Mouse (Mus musculus): ENCODE results near the gene Ripor1. TPM values are rescaled to one million over a fixed set of nuclear protein-coding genes. Genes with fewer than 3 reads are reported as not detected.

Ripor1 gene
- polyA plus RNA-seq, 1 experiment from 2014 or later: 18.6 TPM

- no peak for ATAC-seq (ENCODE audit: insufficient number of reproducible peaks, insufficient read depth, low FRiP score, low TSS enrichment, low read depth)
- peaks cover 30% of the 10 kb centered on the region for H3K4me1 ChIP-seq
- H3K27me3 ChIP-seq: no peaks in the 10 kb centered on the region
- peaks cover 91% of the 10 kb centered on the region for H3K36me3 ChIP-seq
- H3K4me3 ChIP-seq: no peak overlapping the region
- no peak overlapping the region for H3K4me2 ChIP-seq
- no peak overlapping the region for H3K27ac ChIP-seq
- H3K9ac ChIP-seq: no peak overlapping the region
- 88% methylated on average over 19 of the region's 19 CpGs for WGBS
- H3K9me3 ChIP-seq: no peaks in the 10 kb centered on the region
These were observed 15.2 kb downstream of the Ripor1 start for GRCm38 (mm10) chr8:105620211-105620610.

- Histone ChIP-seq H3K9me3 (no peaks in the 10 kb centered on the region), H3K27me3 (no peaks in the 10 kb centered on the region), H3K4me1 (peaks cover 32% of the 10 kb centered on the region), H3K36me3 (peaks cover 82% of the 10 kb centered on the region), H3K4me3 (no peak overlapping the region), H3K9ac (0 out of 2 replicates have a peak overlapping the region, but pooled peaks have one; percentile 7), H3K4me2 (no peak overlapping the region), H3K27ac (no peak overlapping the region)
- no peak for ATAC-seq (ENCODE audit: insufficient number of reproducible peaks, insufficient read depth, low FRiP score, low TSS enrichment, low read depth)
- WGBS: 89% methylated on average over 21 of the region's 21 CpGs
These were observed 16.1 kb downstream of the Ripor1 start for GRCm38 (mm10) chr8:105620946-105621720.

- ATAC-seq (ENCODE audit: insufficient number of reproducible peaks, insufficient read depth, low FRiP score, low TSS enrichment, low read depth): no peak
- peaks cover 75% of the 10 kb centered on the region for H3K36me3 ChIP-seq
- H3K4me2 ChIP-seq: no peak overlapping the region
- H3K9ac ChIP-seq: 0 out of 2 replicates have a peak overlapping the region, but pooled peaks have one; percentile 7
- H3K9me3 ChIP-seq: no peaks in the 10 kb centered on the region
- peaks cover 32% of the 10 kb centered on the region for H3K4me1 ChIP-seq
- no peaks in the 10 kb centered on the region for H3K27me3 ChIP-seq
- H3K4me3 ChIP-seq: no peak overlapping the region
- 82% methylated on average over 4 of the region's 4 CpGs for WGBS
- no peak overlapping the region for H3K27ac ChIP-seq
These were observed 16.8 kb downstream of the Ripor1 start for GRCm38 (mm10) chr8:105621841-105622240.

GRCm38 (mm10) chr8:105622421-105622920 lies 17.4 kb downstream of the Ripor1 start:
- no peak overlapping the region for H3K4me2 ChIP-seq
- peaks cover 69% of the 10 kb centered on the region for H3K36me3 ChIP-seq
- no peak overlapping the region for H3K4me3 ChIP-seq
- no peak overlapping the region for H3K9ac ChIP-seq
- H3K4me1 ChIP-seq: peaks cover 32% of the 10 kb centered on the region
- peak overlapping the region; percentile 44; the same call in 1 of the 2 replicates for H3K27ac ChIP-seq
- no peaks in the 10 kb centered on the region for H3K27me3 ChIP-seq
- H3K9me3 ChIP-seq: no peaks in the 10 kb centered on the region
- 6% methylated on average over 8 of the region's 8 CpGs for WGBS
- peak; percentile 41; the same call in 1 of the 2 replicates for ATAC-seq (ENCODE audit: insufficient number of reproducible peaks, insufficient read depth, low FRiP score, low TSS enrichment, low read depth)

GRCm38 (mm10) chr8:105623118-105623517 lies 18.1 kb downstream of the Ripor1 start:
- Histone ChIP-seq H3K27ac (peak overlapping the region; percentile 44; the same call in 1 of the 2 replicates), H3K9ac (no peak overlapping the region), H3K36me3 (peaks cover 62% of the 10 kb centered on the region), H3K4me1 (peaks cover 32% of the 10 kb centered on the region), H3K9me3 (no peaks in the 10 kb centered on the region), H3K4me3 (no peak overlapping the region), H3K27me3 (no peaks in the 10 kb centered on the region), H3K4me2 (no peak overlapping the region)
- 21% methylated on average over 5 of the region's 5 CpGs for WGBS
- no peak for ATAC-seq (ENCODE audit: insufficient number of reproducible peaks, insufficient read depth, low FRiP score, low TSS enrichment, low read depth)

GRCm38 (mm10) chr8:105623679-105624245 lies 18.7 kb downstream of the Ripor1 start:
- Histone ChIP-seq H3K4me3 (no peak overlapping the region), H3K27me3 (no peaks in the 10 kb centered on the region), H3K4me1 (peaks cover 32% of the 10 kb centered on the region), H3K36me3 (peaks cover 56% of the 10 kb centered on the region), H3K4me2 (no peak overlapping the region), H3K9me3 (no peaks in the 10 kb centered on the region), H3K9ac (no peak overlapping the region), H3K27ac (no peak overlapping the region)
- WGBS: 62% methylated on average over 7 of the region's 7 CpGs
- no peak for ATAC-seq (ENCODE audit: insufficient number of reproducible peaks, insufficient read depth, low FRiP score, low TSS enrichment, low read depth)

- WGBS: 70% methylated on average over 3 of the region's 3 CpGs
- Histone ChIP-seq H3K9ac (peak overlapping the region; percentile 32; the same call in 1 of the 2 replicates), H3K27me3 (no peaks in the 10 kb centered on the region), H3K4me2 (no peak overlapping the region), H3K36me3 (peaks cover 50% of the 10 kb centered on the region), H3K9me3 (no peaks in the 10 kb centered on the region), H3K27ac (peak overlapping the region; percentile 81), H3K4me3 (no peak overlapping the region), H3K4me1 (peaks cover 32% of the 10 kb centered on the region)
- ATAC-seq (ENCODE audit: insufficient number of reproducible peaks, insufficient read depth, low FRiP score, low TSS enrichment, low read depth): no peak
These were observed 19.3 kb downstream of the Ripor1 start for GRCm38 (mm10) chr8:105624401-105624800.

GRCm38 (mm10) chr8:105624831-105625230 lies 19.8 kb downstream of the Ripor1 start:
- Histone ChIP-seq H3K27me3 (no peaks in the 10 kb centered on the region), H3K4me3 (no peak overlapping the region), H3K9ac (0 out of 2 replicates have a peak overlapping the region, but pooled peaks have one; percentile 32), H3K4me1 (peaks cover 32% of the 10 kb centered on the region), H3K27ac (peak overlapping the region; percentile 81), H3K9me3 (no peaks in the 10 kb centered on the region), H3K36me3 (peaks cover 45% of the 10 kb centered on the region), H3K4me2 (no peak overlapping the region)
- ATAC-seq (ENCODE audit: insufficient number of reproducible peaks, insufficient read depth, low FRiP score, low TSS enrichment, low read depth): no peak
- WGBS: 29% methylated on average over 1 of the region's 1 CpGs

GRCm38 (mm10) chr8:105626086-105626485 lies 21.0 kb downstream of the Ripor1 start:
- Histone ChIP-seq H3K9me3 (no peaks in the 10 kb centered on the region), H3K4me2 (no peak overlapping the region), H3K4me1 (peaks cover 32% of the 10 kb centered on the region), H3K27ac (no peak overlapping the region), H3K27me3 (no peaks in the 10 kb centered on the region), H3K4me3 (no peak overlapping the region), H3K9ac (no peak overlapping the region), H3K36me3 (peaks cover 33% of the 10 kb centered on the region)
- 86% methylated on average over 1 of the region's 1 CpGs for WGBS
- no peak for ATAC-seq (ENCODE audit: insufficient number of reproducible peaks, insufficient read depth, low FRiP score, low TSS enrichment, low read depth)

GRCm38 (mm10) chr8:105629337-105629736 lies 24.3 kb downstream of the Ripor1 start:
- Histone ChIP-seq H3K4me1 (peaks cover 11% of the 10 kb centered on the region), H3K36me3 (peaks cover 2% of the 10 kb centered on the region; the same call in 1 of the 2 replicates), H3K27ac (no peak overlapping the region), H3K27me3 (no peaks in the 10 kb centered on the region), H3K4me2 (no peak overlapping the region), H3K9me3 (no peaks in the 10 kb centered on the region), H3K9ac (no peak overlapping the region), H3K4me3 (no peak overlapping the region)
- ATAC-seq (ENCODE audit: insufficient number of reproducible peaks, insufficient read depth, low FRiP score, low TSS enrichment, low read depth): no peak
- 87% methylated on average over 4 of the region's 4 CpGs for WGBS

GRCm38 (mm10) chr8:105634771-105635458 lies 29.9 kb downstream of the Ripor1 start:
- Histone ChIP-seq H3K27ac (0 out of 2 replicates have a peak overlapping the region, but pooled peaks have one; percentile 16), H3K4me3 (peak overlapping the region; percentile 88), H3K36me3 (no peaks in the 10 kb centered on the region), H3K27me3 (no peaks in the 10 kb centered on the region), H3K4me1 (peaks cover 24% of the 10 kb centered on the region), H3K4me2 (peak overlapping the region; percentile 82), H3K9ac (no peak overlapping the region), H3K9me3 (no peaks in the 10 kb centered on the region)
- WGBS: 88% methylated on average over 2 of the region's 2 CpGs
- no peak for ATAC-seq (ENCODE audit: insufficient number of reproducible peaks, insufficient read depth, low FRiP score, low TSS enrichment, low read depth)

Data from embryonic facial prominence, embryonic 13.5 days (tissue).